Mouse (Mus musculus) adrenal gland, adult 2 months (tissue): ENCODE data around the gene Hivep1. TPM values are rescaled to one million over a fixed set of nuclear protein-coding genes. Genes with fewer than 3 reads are reported as not detected.

ENCODE experiments used
- DNase-seq: peaks from one replicate; pipeline ENCODE4 v3.0.0; 2021
- long read RNA-seq: library from polyadenylated mRNA; stranded (forward); transcript quantifications from one replicate; pipeline ENCODE4 v2.0.0, GENCODE M21; 2021
- polyA plus RNA-seq: library from polyadenylated mRNA; depleted of rRNA; stranded (reverse); fragments of >200 nt; gene quantifications from 2 replicates; pipeline ENCODE4 v1.2.3, GENCODE M21; 2012; rRNA removed
- total RNA-seq, 2 experiments: library from RNA; stranded (reverse); gene quantifications; 2 replicates each; pipeline ENCODE4 v1.2.3; 2021

Hivep1 gene
- total RNA-seq (10 to 100 TPM; 25.7 to 34.4 TPM), polyA plus RNA-seq (17.8 and 21.8 TPM in 2 replicates)
- long read RNA-seq = 0 reads

GRCm38 (mm10) chr13:42051961-42052695 is at the start of gene Hivep1:
Gene Hivep1, plus strand, starts transcription at chr13:42052021.
- no peak for DNase-seq

GRCm38 (mm10) chr13:42015484-42016045 is 36.3 kb upstream of the Hivep1 start:
- no peak for DNase-seq

GRCm38 (mm10) chr13:42016218-42016617 is 35.6 kb upstream of the Hivep1 start:
- no peak for DNase-seq

GRCm38 (mm10) chr13:42018356-42018755 is 33.5 kb upstream of the Hivep1 start:
- no peak for DNase-seq

GRCm38 (mm10) chr13:42041203-42041602 is 10.6 kb upstream of the Hivep1 start:
- DNase-seq = no peak

GRCm38 (mm10) chr13:42043431-42043830 is 8.4 kb upstream of the Hivep1 start:
- no peak for DNase-seq

- DNase-seq = peak; percentile 93
These were observed 2.6 kb upstream of the Hivep1 start for GRCm38 (mm10) chr13:42048991-42049773.

- no peak for DNase-seq
These were observed 2.1 kb upstream of the Hivep1 start for GRCm38 (mm10) chr13:42049774-42050125.

- DNase-seq = no peak
These were observed 1.7 kb upstream of the Hivep1 start for GRCm38 (mm10) chr13:42050160-42050559.

GRCm38 (mm10) chr13:42050880-42051201 is 980 bp upstream of the Hivep1 start:
- peak; percentile 5 for DNase-seq

- peak; percentile 100 for DNase-seq
These were observed 467 bp upstream of the Hivep1 start for GRCm38 (mm10) chr13:42051202-42051906.

- DNase-seq = peak; percentile 85
These were observed 1.1 kb downstream of the Hivep1 start for GRCm38 (mm10) chr13:42052696-42053541.

GRCm38 (mm10) chr13:42053656-42054055 is 1.8 kb downstream of the Hivep1 start:
- peak; percentile 19 for DNase-seq

GRCm38 (mm10) chr13:42054138-42054537 is 2.3 kb downstream of the Hivep1 start:
- peak; percentile 13 for DNase-seq

- no peak for DNase-seq
These were observed 5.0 kb downstream of the Hivep1 start for GRCm38 (mm10) chr13:42056712-42057332.

GRCm38 (mm10) chr13:42060846-42061630 is 9.2 kb downstream of the Hivep1 start:
- DNase-seq = no peak

- DNase-seq = no peak
These were observed 12.4 kb downstream of the Hivep1 start for GRCm38 (mm10) chr13:42064257-42064656.

- no peak for DNase-seq
These were observed 18.4 kb downstream of the Hivep1 start for GRCm38 (mm10) chr13:42070236-42070635.

GRCm38 (mm10) chr13:42071011-42071410 is 19.2 kb downstream of the Hivep1 start:
- DNase-seq = no peak

- no peak for DNase-seq
These were observed 21.5 kb downstream of the Hivep1 start for GRCm38 (mm10) chr13:42073285-42073684.
